Mouse (Mus musculus): ENCODE measurements around the gene Gm20696. TPM values are rescaled to one million over a fixed set of nuclear protein-coding genes. Genes with fewer than 3 reads are reported as not detected.
A peak's percentile ranks its signal among the peaks of the same experiment; 100 is the strongest.

The Gm20696 gene
- polyA plus RNA-seq, 1 experiment from 2014 or later, result 3.2 TPM

GRCm38 (mm10) chr6:99502314-99502713, 164.3 kb downstream of the Gm20696 start:
- H3K4me3 ChIP-seq, result no peak overlapping the region
- ATAC-seq (ENCODE audit: low FRiP score, low read depth), result no peak
- WGBS, result 91% methylated on average over 6 of the region's 6 CpGs
- H3K27ac ChIP-seq, result no peak overlapping the region
- no peak overlapping the region for H3K4me2 ChIP-seq (replicated peaks)
- H3K27me3 ChIP-seq (replicated peaks), result no peaks in the 10 kb centered on the region
- no peaks in the 10 kb centered on the region for H3K4me1 ChIP-seq
- H3K9ac ChIP-seq, result no peak overlapping the region
- no peaks in the 10 kb centered on the region for H3K9me3 ChIP-seq
- peaks cover 14% of the 10 kb centered on the region for H3K36me3 ChIP-seq

- ATAC-seq (ENCODE audit: low FRiP score, low read depth), result no peak
Measured at GRCm38 (mm10) chr6:99500570-99501270, 165.9 kb downstream of the Gm20696 start.

GRCm38 (mm10) chr6:99498082-99498481, 168.5 kb downstream of the Gm20696 start:
- Histone ChIP-seq H3K36me3 (peaks cover under 1% of the 10 kb centered on the region; the same call in 1 of the 2 replicates), H3K9ac (no peak overlapping the region), H3K9me3 (no peaks in the 10 kb centered on the region), H3K27me3 (replicated peaks) (no peaks in the 10 kb centered on the region), H3K27ac (no peak overlapping the region), H3K4me1 (no peaks in the 10 kb centered on the region), H3K4me2 (replicated peaks) (no peak overlapping the region), H3K4me3 (no peak overlapping the region)
- 90% methylated on average over 7 of the region's 7 CpGs for WGBS
- no peak for ATAC-seq (ENCODE audit: low FRiP score, low read depth)

More at GRCm38 (mm10) chr6:99500570-99501270, 165.9 kb downstream of the Gm20696 start:
- Histone ChIP-seq H3K27me3 (replicated peaks) (no peaks in the 10 kb centered on the region), H3K9ac (no peak overlapping the region), H3K4me1 (no peaks in the 10 kb centered on the region), H3K27ac (no peak overlapping the region), H3K4me3 (no peak overlapping the region), H3K4me2 (replicated peaks) (no peak overlapping the region), H3K9me3 (no peaks in the 10 kb centered on the region), H3K36me3 (peaks cover 8% of the 10 kb centered on the region; the same call in 1 of the 2 replicates)
- 92% methylated on average over 3 of the region's 3 CpGs for WGBS

GRCm38 (mm10) chr6:99496114-99496513, 170.5 kb downstream of the Gm20696 start:
- 80% methylated on average over 5 of the region's 5 CpGs for WGBS
- Histone ChIP-seq H3K4me2 (replicated peaks) (no peak overlapping the region), H3K27me3 (replicated peaks) (no peaks in the 10 kb centered on the region), H3K36me3 (no peaks in the 10 kb centered on the region), H3K9me3 (no peaks in the 10 kb centered on the region), H3K27ac (no peak overlapping the region), H3K4me3 (no peak overlapping the region), H3K9ac (no peak overlapping the region), H3K4me1 (no peaks in the 10 kb centered on the region)
- ATAC-seq (ENCODE audit: low FRiP score, low read depth), result no peak

DNA sequence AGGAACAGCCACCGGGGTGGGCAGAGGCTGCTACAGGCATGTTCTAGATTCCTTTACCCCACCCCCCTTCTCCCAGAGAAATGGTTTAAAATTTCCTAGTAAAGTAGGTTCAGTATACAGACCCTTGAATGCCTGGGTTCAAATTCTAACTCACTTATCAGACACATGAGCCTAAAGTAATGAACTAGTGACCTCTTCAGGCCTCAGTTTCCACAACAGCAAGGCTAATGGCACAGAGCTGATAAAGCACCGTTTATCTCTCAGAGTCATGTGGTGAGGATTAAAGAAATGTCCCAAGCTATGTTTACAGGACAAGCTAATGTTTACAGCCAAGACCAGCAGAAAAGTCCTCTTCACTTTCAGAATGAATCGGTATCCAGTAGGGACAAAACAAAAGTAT, 173.7 kb downstream of the Gm20696 start:
- ATAC-seq (ENCODE audit: low FRiP score, low read depth), result no peak
- Histone ChIP-seq H3K9me3 (no peaks in the 10 kb centered on the region), H3K27me3 (replicated peaks) (no peaks in the 10 kb centered on the region), H3K4me3 (no peak overlapping the region), H3K4me2 (replicated peaks) (no peak overlapping the region), H3K36me3 (no peaks in the 10 kb centered on the region), H3K9ac (no peak overlapping the region), H3K27ac (no peak overlapping the region), H3K4me1 (no peaks in the 10 kb centered on the region)
- WGBS, result 63% methylated on average over 3 of the region's 3 CpGs

GRCm38 (mm10) chr6:99491979-99492544, 174.5 kb downstream of the Gm20696 start:
- no peak overlapping the region for H3K4me2 ChIP-seq (replicated peaks)
- H3K27ac ChIP-seq, result no peak overlapping the region
- H3K9me3 ChIP-seq, result no peaks in the 10 kb centered on the region
- H3K4me3 ChIP-seq, result no peak overlapping the region
- WGBS, result 86% methylated on average over 6 of the region's 6 CpGs
- no peak overlapping the region for H3K9ac ChIP-seq
- no peaks in the 10 kb centered on the region for H3K4me1 ChIP-seq
- ATAC-seq (ENCODE audit: low FRiP score, low read depth), result no peak
- H3K27me3 ChIP-seq (replicated peaks), result no peaks in the 10 kb centered on the region
- H3K36me3 ChIP-seq, result no peaks in the 10 kb centered on the region

GRCm38 (mm10) chr6:99491146-99491545, 175.5 kb downstream of the Gm20696 start:
- no peak overlapping the region for H3K9ac ChIP-seq
- H3K27me3 ChIP-seq (replicated peaks), result no peaks in the 10 kb centered on the region
- no peak for ATAC-seq (ENCODE audit: low FRiP score, low read depth)
- H3K9me3 ChIP-seq, result no peaks in the 10 kb centered on the region
- WGBS, result 97% methylated on average over 3 of the region's 3 CpGs
- H3K4me2 ChIP-seq (replicated peaks), result no peak overlapping the region
- H3K4me3 ChIP-seq, result no peak overlapping the region
- no peak overlapping the region for H3K27ac ChIP-seq
- peaks cover 3% of the 10 kb centered on the region for H3K4me1 ChIP-seq
- H3K36me3 ChIP-seq, result no peaks in the 10 kb centered on the region

GRCm38 (mm10) chr6:99489900-99490648, 176.5 kb downstream of the Gm20696 start:
- H3K9ac ChIP-seq, result no peak overlapping the region
- no peaks in the 10 kb centered on the region for H3K27me3 ChIP-seq (replicated peaks)
- no peak overlapping the region for H3K4me2 ChIP-seq (replicated peaks)
- no peaks in the 10 kb centered on the region for H3K36me3 ChIP-seq
- no peak for ATAC-seq (ENCODE audit: low FRiP score, low read depth)
- no peaks in the 10 kb centered on the region for H3K9me3 ChIP-seq
- 79% methylated on average over 8 of the region's 8 CpGs for WGBS
- H3K4me1 ChIP-seq, result peaks cover 14% of the 10 kb centered on the region
- no peak overlapping the region for H3K27ac ChIP-seq
- H3K4me3 ChIP-seq, result no peak overlapping the region

GRCm38 (mm10) chr6:99489423-99489822, 177.2 kb downstream of the Gm20696 start:
- no peak for ATAC-seq (ENCODE audit: low FRiP score, low read depth)
- 88% methylated on average over 10 of the region's 10 CpGs for WGBS
- no peak overlapping the region for H3K4me2 ChIP-seq (replicated peaks)
- H3K4me3 ChIP-seq, result no peak overlapping the region
- H3K27me3 ChIP-seq (replicated peaks), result no peaks in the 10 kb centered on the region
- H3K27ac ChIP-seq, result no peak overlapping the region
- H3K9me3 ChIP-seq, result no peaks in the 10 kb centered on the region
- no peaks in the 10 kb centered on the region for H3K36me3 ChIP-seq
- H3K4me1 ChIP-seq, result peaks cover 20% of the 10 kb centered on the region
- no peak overlapping the region for H3K9ac ChIP-seq

GRCm38 (mm10) chr6:99485884-99486640, 180.5 kb downstream of the Gm20696 start:
- 63% methylated on average over 12 of the region's 12 CpGs for WGBS

GRCm38 (mm10) chr6:99485217-99485883, 181.2 kb downstream of the Gm20696 start:
- Histone ChIP-seq H3K4me1 (peaks cover 32% of the 10 kb centered on the region), H3K27me3 (replicated peaks) (no peaks in the 10 kb centered on the region), H3K36me3 (no peaks in the 10 kb centered on the region), H3K27ac (peak overlapping the region; percentile 84), H3K4me2 (replicated peaks) (peak overlapping the region; percentile 56), H3K9me3 (no peaks in the 10 kb centered on the region), H3K9ac (no peak overlapping the region), H3K4me3 (no peak overlapping the region)
- ATAC-seq (ENCODE audit: low FRiP score, low read depth), result peak; percentile 91
- WGBS, result 11% methylated on average over 20 of the region's 20 CpGs

More at GRCm38 (mm10) chr6:99485884-99486640, 180.5 kb downstream of the Gm20696 start:
- H3K27me3 ChIP-seq (replicated peaks), result no peaks in the 10 kb centered on the region
- no peak overlapping the region for H3K9ac ChIP-seq
- no peaks in the 10 kb centered on the region for H3K36me3 ChIP-seq
- no peaks in the 10 kb centered on the region for H3K9me3 ChIP-seq
- ATAC-seq (ENCODE audit: low FRiP score, low read depth), result peak; percentile 49
- H3K27ac ChIP-seq, result peak overlapping the region; percentile 84; the same call in 1 of the 2 replicates
- H3K4me1 ChIP-seq, result peaks cover 32% of the 10 kb centered on the region
- no peak overlapping the region for H3K4me3 ChIP-seq
- peak overlapping the region; percentile 56 for H3K4me2 ChIP-seq (replicated peaks)

All from neural tube, embryonic 12.5 days (tissue).